Mouse (Mus musculus): Measurements from ENCODE around the gene Cr1l. TPM values are rescaled to one million over a fixed set of nuclear protein-coding genes. Genes with fewer than 3 reads are reported as not detected.
A peak's percentile ranks its signal among the peaks of the same experiment; 100 is the strongest.

Cr1l gene
- polyA plus RNA-seq, 1 experiment from 2014 or later = 69.6 TPM

GRCm38 (mm10) chr1:195092220-195092720 is 39.1 kb downstream of the Cr1l start, which contains the start of gene Cd46:
TSS of gene Cd46 (minus strand) at chr1:195092249.
- Histone ChIP-seq H3K36me3 (peaks cover 6% of the 10 kb centered on the region; the same call in 1 of the 2 replicates), H3K9ac (no peak within 1 kb of the TSS), H3K4me3 (peak within 1 kb of the TSS; percentile 42), H3K27ac (peak within 1 kb of the TSS; percentile 62; the same call in 1 of the 2 replicates), H3K27me3 (no peaks in the 10 kb centered on the region), H3K4me2 (peak within 1 kb of the TSS; percentile 67), H3K4me1 (peaks cover 7% of the 10 kb centered on the region), H3K9me3 (no peaks in the 10 kb centered on the region)
- ATAC-seq (ENCODE audit: insufficient number of reproducible peaks, low FRiP score, low TSS enrichment, low read depth) = peak; percentile 83
- WGBS = 1% methylated on average over 14 of the region's 14 CpGs

- ATAC-seq (ENCODE audit: insufficient number of reproducible peaks, low FRiP score, low TSS enrichment, low read depth) = 0 out of 2 replicates have a peak, but pooled peaks have one; percentile 60
- H3K9me3 ChIP-seq = no peaks in the 10 kb centered on the region
- no peak overlapping the region for H3K9ac ChIP-seq
- H3K27ac ChIP-seq = peak overlapping the region; percentile 62; the same call in 1 of the 2 replicates
- H3K4me1 ChIP-seq = peaks cover 7% of the 10 kb centered on the region
- 17% methylated on average over 11 of the region's 11 CpGs for WGBS
- peak overlapping the region; percentile 67 for H3K4me2 ChIP-seq
- H3K36me3 ChIP-seq = 0 out of 2 replicates have a peak, but pooled peaks cover 3% of the 10 kb centered on the region
- H3K27me3 ChIP-seq = no peaks in the 10 kb centered on the region
- H3K4me3 ChIP-seq = peak overlapping the region; percentile 42
These were observed 39.6 kb downstream of the Cr1l start for GRCm38 (mm10) chr1:195091699-195092219.

GRCm38 (mm10) chr1:195082142-195082541 is 49.2 kb downstream of the Cr1l start:
- H3K27ac ChIP-seq = no peak overlapping the region
- H3K4me3 ChIP-seq = no peak overlapping the region
- no peak for ATAC-seq (ENCODE audit: insufficient number of reproducible peaks, low FRiP score, low TSS enrichment, low read depth)
- H3K9ac ChIP-seq = no peak overlapping the region
- no peaks in the 10 kb centered on the region for H3K36me3 ChIP-seq
- no peaks in the 10 kb centered on the region for H3K4me1 ChIP-seq
- no peak overlapping the region for H3K4me2 ChIP-seq
- no peaks in the 10 kb centered on the region for H3K27me3 ChIP-seq
- H3K9me3 ChIP-seq = no peaks in the 10 kb centered on the region

Other genes with a start within 250 kb of the Cr1l start
- 125 and 143 TPM in 2 replicates for gene Cd34, start 192.8 kb downstream of the Cr1l start, polyA plus RNA-seq (2015; fragmentation: Nextera tagmentation; extraction: Ambion mirVana)
- gene Cd46, start 39.3 kb downstream of the Cr1l start, polyA plus RNA-seq (2015; fragmentation: Nextera tagmentation; extraction: Ambion mirVana) = 0.51 and 0.88 TPM in 2 replicates
- gene Cr2, start 45.1 kb upstream of the Cr1l start, polyA plus RNA-seq (2015; fragmentation: Nextera tagmentation; extraction: Ambion mirVana) = 0.05 and 0.15 TPM in 2 replicates